Mouse (Mus musculus) limb, embryonic 14.5 days (tissue): ENCODE measurements around the gene Apol7e. TPM values are rescaled to one million over a fixed set of nuclear protein-coding genes. Genes with fewer than 3 reads are reported as not detected.
A peak's percentile ranks its signal among the peaks of the same experiment; 100 is the strongest.

ENCODE experiments used
- ATAC-seq: fragments of 200-750 bp; cut with Nextera tagmentation; 2 replicates; pipeline ENCODE4 v1.8.0; 2017; ENCODE audit warnings: low read depth, moderate number of reproducible peaks, moderate TSS enrichment; ENCODE audit not compliant: low FRiP score
- DNase-seq: peaks from one replicate; pipeline ENCODE4 v3.0.0-alpha.2; 2015; ENCODE audit warnings: low spot score
- H3K27ac ChIP-seq: fragments of 300-500 bp; sonication (generic); replicated peaks from 2 replicates; pipeline ENCODE4 v1.5.1; 2014; ENCODE audit warnings: low read depth, mild to moderate bottlenecking, low read length, moderate library complexity, mixed read lengths
- H3K27me3 ChIP-seq: fragments of 300-500 bp; sonication (generic); 2 replicates; pipeline ENCODE4 v1.6.1; 2014; ENCODE audit warnings: low read length, mixed read lengths; ENCODE audit not compliant: control insufficient read depth, insufficient read depth
- H3K36me3 ChIP-seq: fragments of 300-500 bp; sonication (generic); 2 replicates; pipeline ENCODE4 v1.6.1; 2014; ENCODE audit warnings: mild to moderate bottlenecking, low read length, moderate library complexity, mixed read lengths; ENCODE audit not compliant: control insufficient read depth, insufficient read depth
- H3K4me1 ChIP-seq: fragments of 300-500 bp; sonication (generic); 2 replicates; pipeline ENCODE4 v1.6.1; 2014; ENCODE audit warnings: antibody characterized with exemption, low read length, mixed read lengths; ENCODE audit not compliant: control insufficient read depth, insufficient read depth
- H3K4me2 ChIP-seq: fragments of 300-500 bp; sonication (generic); replicated peaks from 2 replicates; pipeline ENCODE4 v1.6.1; 2014; ENCODE audit warnings: low read depth, mild to moderate bottlenecking, low read length, moderate library complexity; ENCODE audit not compliant: severe bottlenecking
- H3K4me3 ChIP-seq: fragments of 300-500 bp; sonication (generic); replicated peaks from 2 replicates; pipeline ENCODE4 v1.5.1; 2014; ENCODE audit warnings: low read length
- H3K9ac ChIP-seq: fragments of 300-500 bp; sonication (generic); 2 replicates; pipeline ENCODE4 v1.6.1; 2014; ENCODE audit warnings: mild to moderate bottlenecking, low read depth, low read length, moderate library complexity; ENCODE audit not compliant: severe bottlenecking
- H3K9me3 ChIP-seq: fragments of 300-500 bp; sonication (generic); 2 replicates; pipeline ENCODE4 v1.6.1; 2016; ENCODE audit warnings: low read length; ENCODE audit not compliant: control insufficient read depth
- POLR2A ChIP-seq: fragments of 200-500 bp; IDR thresholded peaks from 2 replicates; pipeline ENCODE4 v1.8.0; 2012; ENCODE audit warnings: inconsistent platforms, mild to moderate bottlenecking, moderate library complexity, borderline replicate concordance; ENCODE audit not compliant: insufficient read depth, insufficient read length; ENCODE audit errors: extremely low read depth
- WGBS: fragments of 180-500 bp; shearing (Covaris S2); extraction: QIAGEN DNeasy Blood & Tissue Kit; methylation state at CpG from one replicate; pipeline ENCODE4 v1.1.7; 2014; 5-methylcytosine and 5-hydroxymethylcytosine counted together
- polyA plus RNA-seq, 2 experiments: library from polyadenylated mRNA; depleted of rRNA in 1 of 2; stranded (reverse) in 1 of 2; unstranded in 1 of 2; fragments of >200 nt; fragmentation: Nextera tagmentation in 1 of 2; extraction: Ambion mirVana in 1 of 2; gene quantifications; 2 replicates each; pipeline versions ENCODE4 v1.2.1 to v1.2.3; 2012 to 2014

Apol7e gene
- polyA plus RNA-seq, 2 experiments = 0.16 TPM; not detected in 1

GRCm38 (mm10) chr15:77764391-77765006 lies 65.8 kb downstream of the Apol7e start:
- Histone ChIP-seq H3K9me3 (no peaks in the 10 kb centered on the region), H3K9ac (no peak overlapping the region), H3K4me3 (no peak overlapping the region), H3K4me2 (no peak overlapping the region), H3K4me1 (no peaks in the 10 kb centered on the region), H3K27me3 (no peaks in the 10 kb centered on the region), H3K27ac (peak overlapping the region; percentile 52), H3K36me3 (peaks cover 92% of the 10 kb centered on the region)
- DNase-seq = peak; percentile 75
- no peak for TF ChIP-seq POLR2A
- ATAC-seq = peak; percentile 75
- 68% methylated on average over 13 of the region's 13 CpGs for WGBS

- Histone ChIP-seq H3K36me3 (peaks cover 96% of the 10 kb centered on the region), H3K4me3 (no peak overlapping the region), H3K9me3 (no peaks in the 10 kb centered on the region), H3K27ac (no peak overlapping the region), H3K9ac (no peak overlapping the region), H3K4me2 (no peak overlapping the region), H3K27me3 (no peaks in the 10 kb centered on the region), H3K4me1 (no peaks in the 10 kb centered on the region)
- no peak for TF ChIP-seq POLR2A
- DNase-seq (no peak), ATAC-seq (no peak)
- WGBS = 88% methylated on average over 16 of the region's 16 CpGs
Measured at GRCm38 (mm10) chr15:77765484-77766093, 66.9 kb downstream of the Apol7e start.

GRCm38 (mm10) chr15:77766981-77767380 lies 68.3 kb downstream of the Apol7e start:
- Histone ChIP-seq H3K4me3 (no peak overlapping the region), H3K4me2 (no peak overlapping the region), H3K9ac (no peak overlapping the region), H3K9me3 (no peaks in the 10 kb centered on the region), H3K36me3 (peaks cover 97% of the 10 kb centered on the region), H3K27ac (no peak overlapping the region), H3K27me3 (no peaks in the 10 kb centered on the region), H3K4me1 (no peaks in the 10 kb centered on the region)
- no peak for TF ChIP-seq POLR2A
- ATAC-seq (no peak), DNase-seq (no peak)
- WGBS = 90% methylated on average over 11 of the region's 11 CpGs

Other genes with a start within 250 kb of the Apol7e start
- not detected in 2 replicates for gene Apol10a, start 221.8 kb upstream of the Apol7e start, polyA plus RNA-seq (2012; rRNA removed)
- gene Apol10a, start 221.8 kb upstream of the Apol7e start, polyA plus RNA-seq (2014; fragmentation: Nextera tagmentation; extraction: Ambion mirVana) = not detected in 2 replicates
- gene Apol11a, start 190.6 kb upstream of the Apol7e start, polyA plus RNA-seq (2012; rRNA removed) = not detected in 2 replicates
- gene Apol11a, start 190.6 kb upstream of the Apol7e start, polyA plus RNA-seq (2014; fragmentation: Nextera tagmentation; extraction: Ambion mirVana) = not detected in 2 replicates
- 0.03 TPM in 1 of 2 replicates, not detected in the other for gene Apol7c, start 165.5 kb upstream of the Apol7e start, polyA plus RNA-seq (2012; rRNA removed)
- gene Apol7c, start 165.5 kb upstream of the Apol7e start, polyA plus RNA-seq (2014; fragmentation: Nextera tagmentation; extraction: Ambion mirVana) = not detected in 2 replicates
- not detected in 2 replicates for gene 1700025B11Rik, start 137.0 kb upstream of the Apol7e start, polyA plus RNA-seq (2012; rRNA removed)
- not detected in 2 replicates for gene 1700025B11Rik, start 137.0 kb upstream of the Apol7e start, polyA plus RNA-seq (2014; fragmentation: Nextera tagmentation; extraction: Ambion mirVana)
- gene Apol10b, start 102.7 kb upstream of the Apol7e start, polyA plus RNA-seq (2012; rRNA removed) = 0.04 and 0.16 TPM in 2 replicates
- gene Apol10b, start 102.7 kb upstream of the Apol7e start, polyA plus RNA-seq (2014; fragmentation: Nextera tagmentation; extraction: Ambion mirVana) = 0.12 TPM in 1 of 2 replicates, not detected in the other
- gene Gm36245, start 99.6 kb upstream of the Apol7e start, polyA plus RNA-seq (2012; rRNA removed) = not detected in 2 replicates
- gene Gm36245, start 99.6 kb upstream of the Apol7e start, polyA plus RNA-seq (2014; fragmentation: Nextera tagmentation; extraction: Ambion mirVana) = not detected in 2 replicates
- 0.03 TPM in 1 of 2 replicates, not detected in the other for gene Apol11b, start 55.6 kb upstream of the Apol7e start, polyA plus RNA-seq (2012; rRNA removed)
- not detected in 2 replicates for gene Apol11b, start 55.6 kb upstream of the Apol7e start, polyA plus RNA-seq (2014; fragmentation: Nextera tagmentation; extraction: Ambion mirVana)
- gene Apol9b, start 30.2 kb downstream of the Apol7e start, polyA plus RNA-seq (2012; rRNA removed) = 0.09 and 0.22 TPM in 2 replicates
- 0.12 TPM in 1 of 2 replicates, not detected in the other for gene Apol9b, start 30.2 kb downstream of the Apol7e start, polyA plus RNA-seq (2014; fragmentation: Nextera tagmentation; extraction: Ambion mirVana)
- gene Apol8, start 58.1 kb downstream of the Apol7e start, polyA plus RNA-seq (2012; rRNA removed) = 0.14 and 0.19 TPM in 2 replicates
- gene Apol8, start 58.1 kb downstream of the Apol7e start, polyA plus RNA-seq (2014; fragmentation: Nextera tagmentation; extraction: Ambion mirVana) = not detected in 2 replicates
- gene Myh9, start 143.3 kb downstream of the Apol7e start, polyA plus RNA-seq (2012; rRNA removed) = 38.7 and 46.7 TPM in 2 replicates
- gene Myh9, start 143.3 kb downstream of the Apol7e start, polyA plus RNA-seq (2014; fragmentation: Nextera tagmentation; extraction: Ambion mirVana) = 53.2 and 54.6 TPM in 2 replicates
- gene Txn2, start 230.1 kb downstream of the Apol7e start, polyA plus RNA-seq (2012; rRNA removed) = 183 and 193 TPM in 2 replicates
- gene Txn2, start 230.1 kb downstream of the Apol7e start, polyA plus RNA-seq (2014; fragmentation: Nextera tagmentation; extraction: Ambion mirVana) = 266 and 270 TPM in 2 replicates